Mouse (Mus musculus) gastrocnemius, postnatal 25 days (tissue): ENCODE results near the gene Dock2. TPM values are rescaled to one million over a fixed set of nuclear protein-coding genes. Genes with fewer than 3 reads are reported as not detected.

Experiments
- DNase-seq: peaks from one replicate; pipeline ENCODE4 v3.0.0; 2022
- total RNA-seq, 2 experiments: library from RNA; stranded (reverse); gene quantifications; 1 replicate in 1 of 2; 2 replicates in 1 of 2; pipeline ENCODE4 v1.2.3; 2021

The Dock2 gene
- total RNA-seq, 2 experiments from 2014 or later = 0.69 to 1.1 TPM

GRCm38 (mm10) chr11:34421061-34421460, 362.6 kb downstream of the Dock2 start:
- no peak for DNase-seq

DNA sequence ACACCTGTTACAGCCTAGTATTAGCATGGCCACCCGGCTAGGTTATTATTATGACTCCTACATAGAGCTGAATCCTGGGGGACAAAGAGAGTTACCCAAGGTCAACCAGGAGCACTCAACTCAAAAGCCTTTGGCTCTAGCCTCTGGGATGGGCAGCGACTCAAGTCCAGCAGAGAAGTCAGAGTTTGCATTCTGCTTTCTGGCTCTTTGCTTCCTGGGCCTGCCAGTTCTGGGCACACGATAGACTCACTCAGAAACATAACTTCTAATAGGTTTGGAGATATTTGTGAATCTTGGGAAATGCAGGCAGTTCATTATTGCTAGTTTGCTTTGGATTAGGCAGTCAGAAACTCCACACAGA, 367.1 kb downstream of the Dock2 start:
- DNase-seq = no peak

GRCm38 (mm10) chr11:34415884-34416618, 367.6 kb downstream of the Dock2 start:
- DNase-seq = no peak

GRCm38 (mm10) chr11:34406850-34407249, 376.8 kb downstream of the Dock2 start:
- DNase-seq = no peak

DNA sequence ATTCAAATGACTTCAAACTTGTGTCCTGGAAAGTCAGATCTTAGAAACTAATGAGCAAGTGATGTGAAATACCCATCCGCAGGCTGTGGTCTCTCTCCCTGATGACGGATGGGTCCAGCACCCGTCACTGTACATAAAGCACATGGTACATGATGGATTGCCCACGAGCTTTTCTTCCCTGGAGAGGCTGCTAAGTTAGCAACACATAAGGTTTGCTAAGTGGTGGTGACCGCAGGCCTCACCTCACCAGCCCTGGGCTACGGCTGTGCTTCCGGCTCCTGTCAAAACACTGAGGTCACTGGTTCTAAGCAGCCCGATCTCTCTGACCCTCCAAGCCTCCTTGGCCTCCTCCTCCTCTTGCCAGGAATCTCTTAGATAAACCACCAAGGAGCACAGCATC, 377.4 kb downstream of the Dock2 start:
- DNase-seq = no peak

GRCm38 (mm10) chr11:34405311-34405710, 378.4 kb downstream of the Dock2 start:
- no peak for DNase-seq

- no peak for DNase-seq
Observed at GRCm38 (mm10) chr11:34401343-34401742, 382.3 kb downstream of the Dock2 start.

- no peak for DNase-seq
Observed at GRCm38 (mm10) chr11:34398555-34398954, 385.1 kb downstream of the Dock2 start.

DNA sequence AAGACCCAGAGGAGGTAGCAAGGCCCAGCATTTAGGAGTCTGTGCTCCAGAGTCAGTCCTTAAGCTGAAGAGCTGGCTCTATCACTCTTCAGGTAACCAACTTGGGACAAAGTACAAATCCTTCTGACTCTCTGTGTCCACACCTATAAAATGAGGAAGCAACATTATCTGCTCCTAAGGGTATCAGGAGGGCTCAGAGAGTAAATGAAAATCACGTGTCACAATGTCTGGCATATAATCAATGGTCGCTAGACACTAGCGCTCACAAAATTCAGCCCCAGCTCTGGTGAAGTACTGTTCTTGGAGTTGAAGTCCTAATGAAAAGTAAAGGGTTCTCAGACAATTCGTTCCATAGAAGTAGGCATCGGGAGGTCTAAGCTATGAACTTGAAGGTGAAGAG, 386.0 kb downstream of the Dock2 start:
- DNase-seq = no peak

- no peak for DNase-seq
Observed at GRCm38 (mm10) chr11:34395802-34396201, 387.9 kb downstream of the Dock2 start.

DNA sequence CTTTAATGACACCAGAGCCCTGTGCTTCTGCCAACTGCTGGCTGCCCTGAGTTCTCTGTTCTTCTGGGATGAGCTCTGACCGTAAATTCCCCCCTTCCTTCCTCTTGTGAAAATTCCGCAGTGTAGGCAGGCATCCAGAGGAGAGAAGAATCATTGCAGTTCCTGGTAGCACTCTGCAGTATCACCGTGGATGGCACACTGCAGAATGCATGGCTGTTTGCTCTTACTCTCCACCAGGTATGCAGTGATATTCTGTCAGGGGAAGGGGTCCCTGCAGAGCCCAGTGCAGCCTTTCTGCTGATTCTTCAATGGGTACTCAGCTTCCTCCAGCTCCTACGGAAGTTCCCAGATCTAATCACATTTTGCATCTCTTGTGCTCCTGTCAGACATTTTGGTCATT, 391.6 kb downstream of the Dock2 start:
- DNase-seq = no peak

DNA sequence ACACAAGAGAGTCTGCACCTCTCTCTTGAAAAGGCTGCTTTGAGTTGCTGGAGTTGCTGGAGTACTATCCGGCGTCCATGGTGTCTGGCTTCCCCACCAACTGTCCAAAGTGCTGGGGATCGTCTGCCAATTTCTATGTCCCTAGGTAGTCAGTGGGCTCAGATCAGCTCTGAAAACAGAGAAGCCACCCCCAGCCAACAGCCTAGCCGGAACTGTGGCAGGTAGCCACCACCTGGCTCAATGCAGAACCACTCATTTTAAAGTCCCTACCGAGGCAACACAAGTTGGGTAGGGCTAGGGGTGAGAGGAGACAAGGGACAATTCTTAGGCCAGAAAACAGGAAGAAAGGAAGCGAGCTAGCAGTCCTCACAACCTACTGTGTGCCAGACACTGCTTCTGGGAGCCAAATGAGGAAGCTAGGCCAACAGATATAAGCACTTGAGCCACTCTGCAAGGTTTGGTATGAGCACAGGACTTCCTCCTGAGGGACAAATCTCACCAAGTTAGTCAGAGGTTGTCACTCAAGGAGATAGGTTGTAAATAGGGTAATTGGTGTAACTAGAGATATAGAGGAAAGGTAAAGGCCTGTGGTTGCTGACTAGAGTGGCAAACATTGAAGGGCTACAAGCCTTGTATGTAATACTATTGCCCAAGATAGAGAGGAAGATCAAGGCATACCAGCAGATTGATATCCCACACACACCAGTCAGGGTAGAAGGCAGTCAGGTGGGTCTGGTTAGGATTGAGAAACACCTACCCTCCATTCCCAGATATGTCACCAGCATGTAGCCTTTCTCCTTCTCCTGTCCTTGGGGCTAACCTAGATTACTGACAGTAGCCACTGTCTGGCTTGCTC, 394.2 kb downstream of the Dock2 start:
- no peak for DNase-seq

DNA sequence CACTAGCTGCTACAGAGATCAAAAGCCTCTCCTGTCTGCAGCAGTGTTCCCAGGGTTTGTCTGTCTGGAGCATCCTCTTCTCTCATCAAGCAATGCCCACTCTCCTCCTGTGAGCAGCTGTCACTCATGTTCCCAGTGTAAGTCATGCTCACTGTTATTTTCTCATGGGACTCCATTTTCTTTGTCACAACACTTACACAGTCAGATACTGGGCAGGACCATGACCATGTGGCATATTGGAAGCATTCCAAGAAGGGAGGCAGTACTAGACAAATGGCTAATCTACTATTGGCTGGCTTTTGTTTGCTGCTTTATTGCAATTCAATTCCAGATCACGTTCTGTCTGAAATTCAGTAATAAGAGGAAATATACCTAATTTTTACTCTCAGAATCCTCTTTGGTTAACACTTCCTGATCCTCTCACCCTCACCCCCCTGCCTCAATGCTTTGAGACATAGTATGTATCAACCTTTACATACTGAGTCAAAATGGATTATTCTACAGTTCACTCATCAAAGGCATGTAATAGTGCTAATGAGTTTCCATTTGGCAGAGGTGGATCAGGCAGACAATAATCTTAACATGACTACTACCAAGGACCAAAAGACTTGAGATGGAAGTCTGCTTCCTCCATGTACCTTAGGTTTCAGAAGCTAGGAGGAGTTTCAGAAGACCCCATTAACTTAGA, 398.5 kb downstream of the Dock2 start:
- DNase-seq = no peak

DNA sequence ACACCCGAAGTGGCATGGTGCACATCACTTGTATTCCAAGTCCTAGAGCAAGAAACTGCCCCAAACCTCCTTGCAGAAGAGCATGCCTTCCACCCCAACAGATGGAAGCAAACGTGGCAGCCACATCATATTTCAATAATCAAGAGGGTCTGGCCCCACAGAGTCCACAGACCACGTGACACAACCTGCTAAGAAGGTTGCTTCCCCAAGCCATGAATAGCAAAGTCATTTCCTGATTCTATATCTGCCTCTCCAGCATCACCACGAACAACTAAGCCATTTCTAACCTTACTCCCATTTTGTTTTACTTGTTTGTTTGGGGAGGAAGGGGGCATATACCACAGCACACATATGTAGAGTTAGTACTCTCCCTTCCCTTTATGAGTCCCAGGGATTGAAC, 399.5 kb downstream of the Dock2 start:
- DNase-seq = no peak

GRCm38 (mm10) chr11:34383501-34383900, 400.2 kb downstream of the Dock2 start:
- no peak for DNase-seq

- no peak for DNase-seq
Observed at GRCm38 (mm10) chr11:34377649-34378048, 406.0 kb downstream of the Dock2 start.

GRCm38 (mm10) chr11:34375557-34375956, 408.1 kb downstream of the Dock2 start:
- DNase-seq = no peak

GRCm38 (mm10) chr11:34372224-34372623, 411.5 kb downstream of the Dock2 start:
- no peak for DNase-seq

DNA sequence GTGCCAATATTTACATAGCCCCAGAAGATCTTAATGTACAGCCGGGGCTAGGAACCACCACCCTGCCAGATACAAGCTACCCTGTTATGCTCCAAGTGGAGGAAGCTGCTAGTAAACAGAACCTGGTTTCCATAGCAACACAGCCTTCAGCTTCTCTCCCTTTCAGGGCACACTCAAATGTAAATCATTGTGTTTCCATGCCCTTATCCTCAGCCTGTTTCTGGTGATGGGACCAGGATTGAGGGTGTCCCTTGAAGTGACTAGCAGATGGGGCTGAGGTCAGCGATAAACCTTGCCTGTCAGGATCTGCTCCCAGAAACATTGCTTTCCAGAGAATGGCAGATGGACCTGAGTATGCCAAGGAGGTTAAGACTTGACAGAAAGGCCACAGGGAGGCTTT, 427.6 kb downstream of the Dock2 start:
- DNase-seq = no peak

- DNase-seq = no peak
Observed at GRCm38 (mm10) chr11:34355406-34355805, 428.3 kb downstream of the Dock2 start.

DNA sequence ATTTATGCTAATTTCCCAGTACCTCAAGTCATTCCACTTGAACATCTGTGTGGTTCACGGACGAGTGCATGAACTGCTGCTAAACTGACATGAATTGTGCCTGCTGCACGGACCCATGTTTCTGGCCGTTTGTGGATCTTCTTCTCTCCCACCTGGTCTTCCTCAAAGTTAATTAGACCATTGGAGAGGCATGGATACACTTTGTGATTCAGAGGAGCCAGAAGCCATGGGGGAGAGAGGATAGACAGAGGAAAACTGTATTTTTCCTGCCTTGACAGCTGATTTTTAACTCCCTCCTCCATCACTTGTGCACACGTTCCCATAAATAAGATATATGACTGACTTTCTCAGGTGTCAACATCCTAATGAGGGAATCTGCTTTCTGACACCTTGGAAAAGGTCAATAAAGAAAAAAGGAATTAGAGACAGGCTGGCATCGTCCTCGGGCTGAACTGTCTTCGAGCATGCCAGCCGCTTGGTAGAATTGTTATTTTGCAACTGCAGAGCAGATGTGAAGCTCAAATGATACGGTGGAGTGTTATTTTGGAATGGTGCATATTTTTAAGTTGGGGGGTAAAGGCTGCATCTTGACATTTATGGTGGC, 434.1 kb downstream of the Dock2 start:
- no peak for DNase-seq

DNA sequence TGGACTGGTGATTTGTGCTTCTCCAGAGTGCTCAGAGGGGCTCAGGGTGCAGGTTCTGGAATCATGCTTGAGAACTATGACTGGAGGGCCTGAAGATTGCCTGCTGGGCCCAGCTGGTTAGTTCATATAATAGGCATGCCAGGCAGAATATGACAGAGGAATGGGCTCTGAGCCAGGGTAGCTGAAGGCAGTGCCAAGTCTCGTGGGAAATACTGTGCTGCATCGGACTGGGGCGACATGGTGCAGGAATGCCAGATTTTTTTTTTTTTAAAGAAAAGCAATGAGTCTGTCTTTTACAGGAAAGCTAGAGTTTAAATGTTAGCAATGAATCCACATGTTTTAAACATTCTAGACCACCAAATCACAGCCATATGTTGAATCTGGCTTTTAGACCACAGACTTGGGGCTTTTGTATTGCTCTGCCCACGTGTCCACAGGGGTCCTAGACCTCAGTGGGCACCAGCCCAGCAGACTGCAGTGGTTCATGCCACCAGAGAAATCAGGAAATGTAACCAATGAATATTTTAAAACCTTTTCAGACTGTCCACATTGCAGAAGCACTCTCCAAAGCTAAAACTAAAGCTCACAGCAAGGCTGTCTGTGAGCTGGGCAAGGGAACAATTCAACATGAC, 435.3 kb downstream of the Dock2 start:
- DNase-seq = no peak
